Mouse (Mus musculus) bone marrow, adult 2 months (tissue): ENCODE data around the gene Gm11437.

Experiments used
- CTCF ChIP-seq: fragments of 200-500 bp; IDR thresholded peaks from 2 replicates; pipeline ENCODE4 v1.5.1; 2011; ENCODE audit warnings: low read length, control low read depth; ENCODE audit not compliant: control insufficient read depth, insufficient read depth
- POLR2A ChIP-seq: fragments of 200-500 bp; IDR thresholded peaks from 2 replicates; pipeline ENCODE4 v1.6.1; 2011; ENCODE audit warnings: low read depth, mild to moderate bottlenecking, control low read depth, low read length, borderline replicate concordance; ENCODE audit not compliant: control insufficient read depth

DNA sequence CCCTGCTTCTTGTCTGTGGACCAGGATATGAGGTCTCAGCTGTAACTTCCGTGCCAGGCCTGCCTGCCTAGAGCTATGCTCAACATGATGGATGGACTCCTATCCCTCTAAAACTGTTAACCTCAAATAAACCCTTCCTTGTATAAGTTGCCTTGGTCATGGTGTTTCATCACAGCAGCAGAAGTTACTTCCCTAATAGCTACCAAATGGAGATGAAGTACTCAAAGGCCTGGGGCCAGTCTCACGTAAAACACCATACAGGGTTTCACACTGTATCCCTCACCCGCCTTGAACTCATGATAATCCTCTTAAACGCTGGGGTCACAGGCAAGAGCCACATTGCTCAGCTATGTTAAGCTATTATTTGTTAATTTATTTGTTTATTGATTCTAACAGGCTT is 49.8 kb downstream of the Gm11437 start:
- TF ChIP-seq CTCF (no peak), POLR2A (no peak)
